Mouse (Mus musculus) heart, adult 2 months (tissue): ENCODE results near the gene Srd5a1.

ENCODE experiments used
- CTCF ChIP-seq: fragments of 200-600 bp; IDR thresholded peaks from 2 replicates; pipeline ENCODE4 v1.8.1; 2022; ENCODE audit warnings: antibody characterized with exemption, mild to moderate bottlenecking, moderate library complexity
- EP300 ChIP-seq: fragments of 200-500 bp; IDR thresholded peaks from 2 replicates; pipeline ENCODE4 v1.6.1; 2011; ENCODE audit warnings: low read depth, low read length, control low read depth; ENCODE audit not compliant: insufficient read depth
- POLR2A ChIP-seq: fragments of 200-500 bp; IDR thresholded peaks from 2 replicates; pipeline ENCODE4 v1.6.1; 2011; ENCODE audit warnings: mild to moderate bottlenecking, low read depth, low read length, control low read depth; ENCODE audit not compliant: insufficient read depth

GRCm38 (mm10) chr13:69592226-69592625 is 19.0 kb downstream of the Srd5a1 start:
- no peak for TF ChIP-seq CTCF
- TF ChIP-seq EP300 = no peak
- TF ChIP-seq POLR2A = no peak
